Mouse (Mus musculus): ENCODE results near the gene Mmgt2. TPM values are rescaled to one million over a fixed set of nuclear protein-coding genes. Genes with fewer than 3 reads are reported as not detected.

Mmgt2 gene
- polyA plus RNA-seq, 1 experiment from 2014 or later = 42.8 TPM

Other genes with a start within 250 kb of the Mmgt2 start
- 8.5 TPM in 2 replicates for gene Pigl, start 190.2 kb upstream of the Mmgt2 start, polyA plus RNA-seq (2015; fragmentation: Nextera tagmentation; extraction: Ambion mirVana)
- gene Ncor1, start 190.1 kb upstream of the Mmgt2 start, polyA plus RNA-seq (2015; fragmentation: Nextera tagmentation; extraction: Ambion mirVana) = 101 and 107 TPM in 2 replicates
- gene Cenpv, start 109.4 kb upstream of the Mmgt2 start, polyA plus RNA-seq (2015; fragmentation: Nextera tagmentation; extraction: Ambion mirVana) = 16.4 and 16.7 TPM in 2 replicates
- gene Ubb, start 97.5 kb upstream of the Mmgt2 start, polyA plus RNA-seq (2015; fragmentation: Nextera tagmentation; extraction: Ambion mirVana) = 2,701 and 2,883 TPM in 2 replicates
- gene Trpv2, start 74.2 kb upstream of the Mmgt2 start, polyA plus RNA-seq (2015; fragmentation: Nextera tagmentation; extraction: Ambion mirVana) = 3.4 and 4.7 TPM in 2 replicates
- 14.3 and 17.0 TPM in 2 replicates for gene Lrrc75a, start 141 bp upstream of the Mmgt2 start, polyA plus RNA-seq (2015; fragmentation: Nextera tagmentation; extraction: Ambion mirVana)
- gene Zfp287, start 83.2 kb downstream of the Mmgt2 start, polyA plus RNA-seq (2015; fragmentation: Nextera tagmentation; extraction: Ambion mirVana) = 3.6 and 3.8 TPM in 2 replicates
- not detected in 2 replicates for gene Gm10428, start 104.4 kb downstream of the Mmgt2 start, polyA plus RNA-seq (2015; fragmentation: Nextera tagmentation; extraction: Ambion mirVana)
- 9.9 and 10.2 TPM in 2 replicates for gene Zfp286, start 140.8 kb downstream of the Mmgt2 start, polyA plus RNA-seq (2015; fragmentation: Nextera tagmentation; extraction: Ambion mirVana)
- gene Trim16, start 171.6 kb downstream of the Mmgt2 start, polyA plus RNA-seq (2015; fragmentation: Nextera tagmentation; extraction: Ambion mirVana) = 5.7 and 5.8 TPM in 2 replicates
- 0.13 TPM in 1 of 2 replicates, not detected in the other for gene Fbxw10, start 198.4 kb downstream of the Mmgt2 start, polyA plus RNA-seq (2015; fragmentation: Nextera tagmentation; extraction: Ambion mirVana)
- 47.7 and 52.3 TPM in 2 replicates for gene Tvp23b, start 230.8 kb downstream of the Mmgt2 start, polyA plus RNA-seq (2015; fragmentation: Nextera tagmentation; extraction: Ambion mirVana)